Mouse (Mus musculus) kidney, postnatal 25 days (tissue): ENCODE results near the gene Fosl2.

Source experiments
- DNase-seq, 2 experiments: peaks; one replicate each; pipeline ENCODE4 v3.0.0; 2021; ENCODE audit warnings: mixed read lengths in 2 of 2

Fosl2 gene

DNA sequence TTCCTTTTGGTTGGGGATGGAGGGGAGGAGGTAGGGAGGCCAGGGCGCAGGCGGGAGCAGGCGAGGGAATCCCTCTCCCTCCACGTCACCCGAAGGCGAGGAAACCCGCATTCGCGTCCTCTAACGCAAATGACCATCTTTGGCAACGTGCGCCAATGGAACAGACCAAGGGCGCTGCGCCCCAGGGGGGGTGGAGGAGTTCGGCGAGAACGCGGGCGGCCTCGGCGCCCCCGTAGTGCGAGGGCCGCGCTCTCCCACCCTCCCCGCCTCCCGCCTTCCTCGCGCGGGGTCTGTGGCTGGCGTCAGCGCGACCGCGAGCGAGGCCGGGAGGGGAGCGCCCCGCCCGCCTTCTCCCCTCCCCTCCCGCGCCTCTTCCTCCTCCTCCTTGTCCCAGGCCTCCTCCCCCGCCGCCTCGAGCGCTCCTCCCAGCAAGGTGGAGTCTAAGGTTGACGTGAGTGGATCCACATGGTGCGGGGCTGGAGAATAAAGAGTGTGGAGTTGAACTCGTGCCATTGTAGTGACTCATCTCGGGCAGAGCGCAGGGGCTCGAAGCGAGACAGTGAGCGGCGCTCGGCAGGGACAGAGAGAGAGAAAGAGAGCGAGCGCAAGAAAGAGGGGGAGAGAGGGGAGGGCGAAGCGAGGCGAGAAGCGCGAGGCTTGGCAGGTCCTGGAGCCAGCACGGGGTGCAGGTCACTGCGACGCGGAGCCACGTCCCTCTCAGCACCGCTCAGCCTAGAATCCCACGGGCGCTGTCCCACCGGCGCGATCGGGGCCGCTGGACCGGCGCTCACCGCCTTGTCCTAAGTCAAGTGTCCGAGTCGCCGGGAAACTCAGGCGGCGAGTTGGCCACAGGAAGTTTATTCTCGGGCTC is at the start of gene Fosl2:
TSS of gene Fosl2 (plus strand) at position 466 of the 871 bp plus-strand sequence.
- peak; percentile 94 to 98 for DNase-seq

DNA sequence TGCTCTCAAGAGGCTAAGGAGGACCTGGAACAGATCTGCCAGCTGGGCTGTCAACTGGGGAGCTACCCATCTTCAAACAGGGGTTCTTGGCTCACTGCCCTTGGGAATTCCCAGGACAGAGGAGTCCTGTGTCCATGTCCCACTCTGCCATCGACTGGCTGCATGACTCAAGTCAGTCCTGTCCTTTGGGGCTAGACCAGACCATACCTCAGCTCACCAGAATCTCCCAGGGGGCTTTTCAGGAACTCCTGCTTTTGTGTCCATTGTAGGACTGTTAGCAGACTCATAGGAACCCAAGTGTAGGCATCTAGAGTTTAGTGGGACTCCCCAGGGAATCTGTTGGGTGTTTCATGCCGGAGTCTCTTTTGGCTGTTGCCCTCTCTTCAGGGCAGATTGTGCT is 49.6 kb upstream of the Fosl2 start:
- DNase-seq, result no peak

DNA sequence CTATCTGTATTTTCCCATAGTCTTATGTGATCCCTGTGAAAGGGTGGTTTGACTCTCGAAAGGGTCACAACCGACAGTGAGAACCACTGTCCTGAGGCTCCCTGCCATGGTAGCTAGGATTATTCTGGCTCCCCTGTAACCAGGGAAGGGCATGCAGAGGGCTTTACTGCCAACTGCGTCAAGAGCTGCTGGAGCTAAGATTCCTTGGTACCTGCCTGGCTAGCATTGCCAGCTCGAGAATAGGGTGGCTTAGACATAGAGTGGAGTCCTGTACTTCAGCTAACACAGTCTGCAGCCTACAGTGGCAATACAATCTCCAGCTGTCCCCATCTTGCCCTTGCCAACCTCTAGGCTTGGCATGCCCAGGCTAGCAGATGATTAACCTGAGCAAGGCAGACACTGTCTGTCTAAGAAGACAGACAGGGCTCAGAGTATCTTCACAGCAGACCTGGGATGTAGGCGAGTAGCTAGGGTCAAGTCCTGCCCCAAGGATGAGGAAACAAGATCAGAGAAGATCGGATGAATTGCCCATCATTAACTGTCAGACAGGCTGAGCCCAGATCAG is 49.0 kb upstream of the Fosl2 start:
- peak; percentile 58 to 77 for DNase-seq

DNA sequence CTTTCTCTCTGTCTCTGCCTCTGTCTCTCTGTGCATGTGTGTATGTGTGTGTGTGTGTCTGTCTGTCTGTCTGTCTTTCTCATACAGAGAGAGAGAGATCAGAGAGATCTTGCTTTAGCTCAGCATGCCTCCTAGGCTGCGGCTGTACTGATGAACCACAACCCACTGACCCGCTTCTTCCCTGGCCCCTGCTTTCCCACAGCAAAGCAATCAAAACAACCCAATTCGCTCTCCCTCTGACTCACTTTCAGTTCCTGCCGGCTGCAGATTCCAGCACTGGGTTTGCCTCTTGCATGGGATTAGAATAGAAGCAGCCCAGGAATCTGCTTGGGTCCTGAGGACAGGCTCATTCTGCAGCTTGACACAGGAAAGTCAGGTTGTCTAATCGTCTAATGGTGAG is 46.1 kb upstream of the Fosl2 start:
- DNase-seq, result no peak

DNA sequence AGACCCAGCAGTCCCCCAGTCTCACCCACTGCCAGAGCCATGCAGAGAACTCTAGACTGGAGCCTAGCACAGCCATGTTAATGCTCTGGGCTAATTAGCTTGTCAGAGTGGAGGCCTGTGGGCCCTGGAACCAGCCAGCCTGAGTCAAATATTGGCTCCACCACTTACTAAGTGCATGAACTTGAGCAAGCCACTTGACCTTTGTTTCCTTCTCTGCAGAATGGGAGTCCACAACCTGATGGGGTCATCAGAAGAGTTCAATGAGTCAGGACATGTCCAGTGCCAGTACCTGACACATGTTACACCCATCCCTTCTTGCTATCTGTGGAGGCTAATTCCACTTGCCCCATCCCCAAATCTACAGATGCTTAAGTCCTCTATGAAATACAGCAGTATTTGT is 43.3 kb upstream of the Fosl2 start:
- peak in 1 of 2 experiments; percentile 40 for DNase-seq

DNA sequence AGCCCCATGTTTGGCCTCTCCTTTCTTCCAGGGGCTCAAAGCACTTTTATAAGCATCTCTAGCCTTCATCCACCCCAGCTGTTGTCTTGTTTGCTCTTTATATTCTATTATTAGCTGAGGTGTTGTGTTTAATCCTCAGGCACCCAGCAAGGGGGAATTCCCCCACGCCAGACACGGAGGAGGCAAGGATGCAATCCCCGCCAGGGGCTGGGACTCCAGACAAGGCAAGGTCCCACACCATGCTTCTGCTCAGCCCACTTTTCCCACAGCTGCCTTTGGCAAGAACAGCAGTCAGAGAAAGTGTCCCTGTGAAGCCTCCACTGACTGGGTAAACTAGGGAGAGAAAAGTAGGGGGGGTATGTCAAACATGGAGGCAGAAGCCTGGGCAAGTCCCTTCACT is 36.9 kb upstream of the Fosl2 start:
- DNase-seq, result no peak

DNA sequence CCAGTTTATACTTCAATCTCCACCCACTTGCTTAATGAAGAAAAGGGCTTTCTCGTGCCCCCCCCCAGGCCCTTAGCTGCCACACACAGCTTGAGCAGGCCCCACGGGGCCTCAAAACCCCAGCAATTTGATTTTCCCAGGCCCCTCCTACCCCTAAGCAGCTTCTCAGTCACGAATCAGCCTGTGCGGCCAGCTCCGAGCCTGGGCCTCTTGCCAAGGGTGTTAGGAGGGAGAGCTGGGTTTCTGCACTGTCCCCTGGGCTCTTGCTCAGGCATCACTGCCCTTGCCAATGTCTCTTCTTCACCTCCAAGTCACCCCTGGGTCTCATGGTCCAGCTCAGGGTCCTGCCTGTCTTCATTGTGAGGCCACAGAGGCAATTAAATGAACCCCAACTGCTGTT is 33.1 kb upstream of the Fosl2 start:
- peak; percentile 48 to 63 for DNase-seq

DNA sequence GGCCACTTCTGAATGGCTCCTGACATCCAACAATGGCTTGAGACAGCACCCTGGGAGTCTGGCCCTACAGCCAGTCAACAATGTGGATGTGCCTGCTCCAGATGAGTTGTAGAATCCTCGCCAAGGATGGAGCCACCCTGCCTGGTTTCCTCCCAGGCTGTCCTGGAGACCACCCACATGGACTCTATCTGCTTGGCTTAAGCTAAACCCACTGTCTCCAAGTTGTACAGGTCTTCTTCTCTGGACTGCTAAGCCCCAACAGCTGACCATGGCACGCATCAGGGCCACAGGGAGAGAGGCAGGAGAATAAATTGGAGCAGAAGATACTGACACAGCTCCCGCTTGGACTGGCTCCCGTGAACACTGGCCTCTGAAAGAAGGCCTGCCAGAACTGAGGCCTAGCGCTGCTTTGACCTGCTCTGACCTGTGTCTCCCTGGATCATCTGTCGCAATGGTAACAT is 32.6 kb upstream of the Fosl2 start:
- peak; percentile 20 to 48 for DNase-seq

DNA sequence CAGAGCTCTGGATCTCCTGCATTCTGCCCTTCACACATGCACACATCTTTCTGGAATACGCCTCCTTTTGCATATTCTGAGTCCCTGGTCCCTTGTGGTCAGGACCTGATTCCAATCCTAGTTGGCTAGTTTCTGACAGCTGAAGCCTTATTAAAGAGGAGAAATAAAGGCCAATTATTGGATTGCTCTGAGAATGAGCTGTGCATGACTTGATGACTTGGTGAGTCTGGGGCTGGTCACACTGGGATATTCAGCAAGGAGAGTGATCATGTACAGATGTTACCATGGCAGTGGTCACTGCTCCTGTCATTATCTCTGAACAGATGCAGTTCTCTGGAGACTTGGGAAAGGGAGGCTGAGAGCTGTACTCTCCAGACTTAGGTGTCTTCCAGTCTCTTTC is 32.1 kb upstream of the Fosl2 start:
- no peak for DNase-seq

DNA sequence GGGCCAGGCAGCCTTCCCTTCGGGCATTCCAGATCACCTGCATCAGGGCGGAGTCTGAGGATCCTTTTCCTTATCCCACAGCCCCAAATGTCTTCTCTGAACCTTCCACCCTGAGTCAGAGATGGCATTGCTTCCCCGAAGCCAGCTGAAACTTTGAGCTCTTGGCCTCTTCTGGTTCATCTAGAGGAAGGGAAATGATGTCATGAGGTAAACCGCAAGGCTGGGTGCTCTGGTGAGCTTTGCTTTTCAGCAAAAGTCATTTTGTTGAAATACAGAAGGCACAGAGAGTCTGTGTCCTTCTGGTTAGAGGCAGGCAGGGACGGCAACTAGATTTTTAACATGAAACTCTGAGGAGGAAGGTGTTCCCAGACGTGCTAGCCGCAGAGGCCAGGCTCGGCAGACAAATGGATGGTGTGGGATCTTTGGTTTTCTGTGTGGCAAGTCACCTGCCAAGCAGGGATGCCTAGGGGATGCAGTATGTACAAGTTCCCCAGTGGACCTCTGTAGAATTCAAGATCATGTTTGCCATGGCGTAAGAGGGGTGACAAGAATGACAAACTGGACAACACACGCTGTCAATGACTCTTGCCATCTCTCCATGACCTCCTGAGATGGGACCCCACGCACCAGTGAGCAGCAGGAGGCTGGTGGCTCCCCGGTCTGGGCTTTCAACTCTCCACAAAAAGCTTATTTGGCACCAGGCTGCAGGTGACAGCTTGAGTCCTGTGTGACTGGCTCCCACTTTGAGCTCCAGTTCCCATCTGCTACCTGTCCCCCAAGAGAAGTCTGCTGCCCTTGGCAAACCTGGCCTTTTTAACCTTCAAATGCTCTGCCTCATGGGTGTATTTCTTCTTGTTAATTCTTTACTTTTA is 31.2 kb upstream of the Fosl2 start:
- no peak for DNase-seq

DNA sequence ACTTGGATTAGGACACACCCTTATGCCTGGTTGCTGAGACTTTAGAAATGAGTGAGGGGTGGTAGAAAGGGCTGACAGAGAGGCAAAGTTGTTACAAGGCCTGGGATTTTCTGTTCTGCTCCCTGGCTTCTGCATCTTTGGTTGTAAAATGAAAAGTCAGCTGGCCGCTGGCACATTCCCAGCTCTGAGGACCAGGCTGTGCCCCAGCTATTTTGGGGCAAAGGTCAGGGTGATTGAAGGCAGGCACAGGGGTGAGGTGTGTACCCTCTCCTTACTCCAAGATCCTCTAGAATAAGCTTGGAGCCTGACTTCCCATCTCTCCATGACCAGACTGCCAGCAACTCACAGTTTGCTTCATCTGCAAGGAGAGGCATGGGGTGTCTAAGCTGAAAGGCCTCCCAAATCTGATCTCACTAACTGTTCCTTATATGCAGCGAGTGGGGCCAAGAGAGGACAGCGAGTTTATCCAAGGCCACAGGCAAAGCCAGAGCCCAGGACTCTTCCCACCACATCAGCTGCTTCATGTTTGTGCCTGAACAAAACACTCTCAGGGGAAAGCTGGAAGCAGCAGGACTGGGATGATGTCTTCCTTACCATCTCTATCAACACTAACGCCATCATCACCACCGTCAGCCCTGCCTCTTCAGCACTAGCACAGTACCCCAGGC is 29.0 kb upstream of the Fosl2 start:
- DNase-seq, result no peak

DNA sequence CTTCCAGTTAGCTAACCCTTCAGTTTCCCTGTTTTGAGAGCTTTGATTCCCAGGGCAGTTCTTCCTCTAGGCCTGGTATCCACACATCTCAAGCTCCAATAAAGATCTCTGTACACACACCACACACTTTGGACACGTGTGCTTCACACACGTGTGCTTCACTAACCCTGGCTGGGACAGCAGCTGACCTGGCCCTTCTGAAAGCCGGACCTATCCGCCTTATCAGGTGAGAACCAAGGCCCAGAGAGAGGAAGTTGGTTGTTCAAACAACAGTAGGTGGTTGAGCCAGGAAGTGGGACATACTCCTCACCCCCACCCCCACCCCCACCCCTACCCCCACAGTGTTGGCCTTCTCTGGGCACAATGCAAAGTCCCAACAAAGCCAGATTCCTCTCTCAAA is 24.9 kb upstream of the Fosl2 start:
- no peak for DNase-seq

DNA sequence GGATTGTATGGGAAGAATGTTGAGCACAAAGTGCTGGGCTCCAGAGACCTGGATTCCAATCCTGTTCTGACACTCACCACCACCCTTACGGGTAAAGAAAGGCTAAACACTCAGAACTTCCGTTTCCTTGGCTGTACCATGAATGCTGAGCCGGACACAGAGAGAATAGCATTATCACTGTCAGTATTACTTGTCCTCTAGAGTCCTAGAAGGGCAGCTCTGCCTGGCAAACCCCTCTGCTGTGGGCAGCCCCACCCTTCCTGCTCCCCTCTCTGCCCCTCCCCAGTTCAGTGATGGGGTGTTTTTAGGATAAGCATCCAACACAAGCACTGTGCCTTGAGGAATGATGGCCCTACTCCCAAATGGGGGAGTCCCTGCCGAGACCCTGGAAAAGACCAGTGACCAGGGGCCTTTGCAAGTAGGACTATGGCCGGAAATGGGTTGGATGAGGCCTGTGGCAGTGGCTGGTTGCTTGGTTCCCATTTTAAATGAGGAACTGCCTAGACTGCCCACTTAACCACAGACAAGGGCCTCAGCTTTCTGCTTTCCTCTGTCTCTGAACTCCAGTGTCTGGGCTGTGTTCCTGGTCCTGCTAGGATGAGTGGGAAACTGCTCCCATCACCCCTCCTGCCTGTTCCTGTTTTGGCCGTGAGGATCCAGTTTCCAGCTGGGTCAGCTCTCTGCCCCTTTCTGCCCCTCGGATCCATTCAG is 23.2 kb upstream of the Fosl2 start:
- DNase-seq, result no peak

DNA sequence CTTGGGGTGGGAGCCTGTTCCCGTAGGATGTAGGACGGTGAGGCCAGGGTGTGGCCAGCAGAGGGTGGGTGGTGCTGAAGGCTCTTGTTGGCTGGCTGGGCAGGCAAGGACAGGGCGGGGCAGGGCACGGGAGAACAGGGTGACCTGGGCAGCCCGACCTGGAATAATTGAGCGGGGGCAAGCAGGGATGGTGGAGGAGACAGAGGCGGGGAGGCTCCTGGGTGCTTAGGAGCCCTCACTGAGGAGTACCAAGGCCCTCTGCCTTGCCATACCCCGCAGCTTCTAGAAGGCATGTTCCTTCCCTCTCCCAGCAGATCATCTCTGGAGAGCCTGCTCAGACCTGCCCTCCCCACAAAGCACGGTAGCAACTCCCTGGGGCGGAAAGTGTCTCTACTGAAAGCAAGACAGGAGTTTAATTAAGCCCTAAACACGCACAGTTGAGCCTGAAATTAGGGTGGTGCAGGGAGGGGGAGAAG is 14.7 kb upstream of the Fosl2 start:
- peak; percentile 21 to 72 for DNase-seq

DNA sequence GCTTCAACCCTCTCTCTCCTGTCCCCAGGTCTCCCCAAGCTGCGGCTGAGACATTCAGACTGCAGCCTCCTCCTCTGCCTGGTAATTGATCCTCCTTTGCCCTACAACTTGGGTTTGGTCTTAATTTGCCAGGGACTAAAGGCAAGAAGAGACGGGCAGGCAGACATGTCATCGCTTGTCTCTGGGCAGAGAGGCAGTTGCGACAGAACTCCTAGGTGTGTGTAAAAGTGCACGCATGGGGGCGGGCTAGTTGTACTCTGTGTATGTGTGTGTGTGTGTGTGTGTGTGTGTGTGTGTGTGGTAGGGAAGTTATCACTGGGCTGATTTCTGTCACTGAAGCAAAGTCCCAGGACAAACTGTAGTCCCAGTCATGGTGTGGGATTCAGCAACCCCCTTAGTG is 13.7 kb upstream of the Fosl2 start:
- no peak for DNase-seq

DNA sequence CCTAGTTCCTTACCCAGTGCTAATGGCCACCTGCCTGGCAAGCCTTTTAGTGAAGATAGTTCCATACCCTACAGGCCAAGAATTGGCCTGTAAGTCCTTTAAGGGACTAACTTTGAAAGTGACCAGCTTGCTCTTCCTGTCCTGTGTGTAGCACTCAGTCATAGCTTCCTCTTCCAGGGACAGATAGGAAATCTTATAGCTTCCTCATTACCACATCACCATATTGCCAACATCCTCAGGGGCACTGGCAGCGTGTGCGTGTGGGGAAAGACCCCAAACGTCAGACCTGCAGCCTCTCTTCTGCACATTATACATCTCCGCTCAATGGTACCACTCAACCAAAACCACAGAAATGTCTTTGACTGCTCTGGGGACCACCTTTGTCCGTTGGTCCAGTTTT is 13.2 kb upstream of the Fosl2 start:
- no peak for DNase-seq

DNA sequence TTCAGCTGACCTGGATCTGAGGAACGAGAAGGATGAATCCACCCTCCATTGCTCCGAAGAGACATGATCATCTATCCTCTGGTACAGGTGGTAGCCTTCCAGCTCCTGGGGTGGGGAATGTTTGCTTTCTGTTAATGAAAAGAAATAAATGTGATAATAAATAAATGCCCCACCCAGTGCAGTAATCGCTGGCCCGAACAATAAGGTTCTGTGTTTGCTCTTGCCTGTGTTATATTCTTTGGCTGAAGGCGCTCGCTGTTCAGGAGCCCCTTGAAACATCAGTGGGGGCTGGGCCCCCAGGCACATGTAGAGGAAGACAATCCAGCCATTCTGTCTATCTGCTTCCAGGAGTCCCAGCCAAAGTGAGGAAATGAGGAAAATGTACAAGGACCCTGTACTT is 10.6 kb upstream of the Fosl2 start:
- DNase-seq, result no peak

DNA sequence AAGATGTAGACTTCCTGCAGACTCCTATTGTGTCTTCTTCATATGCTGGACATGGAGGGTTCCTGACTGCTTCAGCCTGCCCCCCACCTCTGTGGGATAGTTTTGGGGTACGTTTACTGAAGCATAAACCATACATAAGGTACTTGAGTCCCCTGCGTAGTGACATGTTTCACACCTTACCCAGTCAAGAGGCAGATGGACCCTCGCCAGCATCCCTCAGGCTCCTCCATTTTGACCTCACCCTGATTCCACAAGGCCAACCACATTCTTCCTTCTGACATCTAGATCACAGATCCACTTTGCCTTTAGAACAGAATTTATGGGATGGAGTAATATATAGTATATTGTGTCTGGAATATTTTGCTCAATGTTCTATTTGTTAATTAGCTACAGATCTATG is 8.4 kb upstream of the Fosl2 start:
- no peak for DNase-seq

DNA sequence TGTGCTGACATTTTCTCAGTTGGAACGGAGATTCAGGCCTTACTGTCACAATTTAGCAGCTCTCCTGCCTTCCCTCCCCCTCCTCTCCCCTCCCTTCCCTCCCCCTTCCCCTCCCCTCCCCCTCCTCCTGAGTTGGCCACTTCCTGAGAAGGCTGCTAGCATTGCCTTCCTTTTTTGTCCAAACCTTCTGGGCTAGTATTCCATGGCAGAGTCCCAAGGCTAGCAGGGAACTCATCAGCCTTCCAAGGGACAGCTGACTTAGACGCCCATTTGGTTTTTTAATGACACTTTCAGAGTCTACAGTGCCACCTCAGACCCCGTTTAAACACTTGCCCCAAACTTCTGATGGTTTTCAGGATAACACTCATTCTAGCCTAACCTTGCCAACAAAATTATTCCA is 7.7 kb upstream of the Fosl2 start:
- DNase-seq, result no peak

DNA sequence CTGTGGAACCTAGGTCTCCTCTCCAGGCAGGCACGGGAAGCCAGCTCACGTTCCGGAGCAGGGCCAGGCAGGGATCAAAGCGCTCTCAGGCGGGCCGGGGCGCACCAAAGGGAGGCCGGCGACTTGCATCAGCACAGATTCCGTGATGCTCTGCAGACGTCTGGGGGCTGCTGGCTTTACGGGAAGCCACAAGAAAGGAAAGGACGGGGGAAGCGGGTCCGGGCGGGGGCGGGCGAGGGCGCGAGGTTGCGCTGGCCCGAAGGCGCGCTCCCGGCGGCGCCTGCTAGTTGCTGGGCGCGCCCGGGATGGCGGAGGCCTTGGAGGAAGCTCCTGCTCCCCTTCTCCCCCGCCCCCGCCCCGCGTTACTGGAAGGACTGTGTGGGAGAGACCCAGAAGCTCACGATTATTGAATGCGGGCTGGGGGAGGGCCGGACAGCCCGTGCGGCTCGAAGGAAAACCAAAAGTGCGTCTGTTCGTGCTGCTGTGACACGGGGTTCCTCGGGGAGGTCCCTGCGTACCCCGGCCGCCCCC is 2.6 kb upstream of the Fosl2 start:
- peak; percentile 52 to 74 for DNase-seq

DNA sequence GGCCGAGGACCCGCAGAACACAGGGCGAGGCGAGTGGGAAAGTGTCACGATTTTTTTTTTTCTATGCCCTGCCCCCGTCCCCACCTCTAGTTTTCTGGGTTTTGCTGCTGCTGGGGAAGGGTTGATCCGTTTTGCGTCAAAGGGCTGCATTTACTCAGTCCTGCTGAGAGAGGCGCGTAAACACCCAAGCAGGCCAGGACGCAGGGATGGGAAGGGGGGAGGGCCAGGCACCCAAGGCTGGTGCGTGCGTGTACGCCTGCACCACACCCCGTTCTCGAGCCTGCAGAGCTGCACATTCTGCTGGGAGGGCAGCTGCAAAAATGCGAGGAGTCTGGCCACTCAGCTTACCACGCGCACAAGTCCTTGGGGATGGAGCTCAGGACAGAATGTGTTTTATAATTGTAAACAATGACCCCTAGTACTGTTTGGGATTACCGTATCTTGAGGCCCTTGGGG is 2.0 kb upstream of the Fosl2 start:
- DNase-seq, result peak; percentile 69 to 88
